In genomic region chr3:94839101-94839500, GRCm38 (mm10) we compare ENCODE assay signal across 9 mouse cellular contexts. TPM values are rescaled to one million over a fixed set of nuclear protein-coding genes. Genes with fewer than 3 reads are reported as not detected.
A peak's percentile ranks its signal among the peaks of the same experiment; 100 is the strongest.
DNase-seq lines count a peak whose midpoint lies in the region; ATAC-seq lines count a peak whose summit lies in the region.
"Had no signal": no experiment of that assay in that cellular context is flagged by ENCODE, and none has a peak within 500 bp of the region (broad histone marks: within the 10 kb centered on the region; RNA-seq: fewer than 3 reads in every experiment).

No protein-coding gene starts in this region.

- no peak overlapping the region; the same call in 1 of the 2 replicates for H3K9ac ChIP-seq in heart, embryonic 16.5 days (ENCODE audit: low read length)
- peak overlapping the region; percentile 84; the same call in 1 of the 2 replicates for H3K9ac ChIP-seq in liver, embryonic 15.5 days

- H3K9me3 ChIP-seq in heart, embryonic 16.5 days (replicated peaks; ENCODE audit: control insufficient read depth, low read length), result no peaks in the 10 kb centered on the region
- H3K9me3 ChIP-seq in liver, embryonic 15.5 days (replicated peaks), result no peaks in the 10 kb centered on the region

- peak overlapping the region; percentile 80 for H3K4me3 ChIP-seq in heart, embryonic 16.5 days (ENCODE audit: low read length)
- H3K4me3 ChIP-seq in liver, embryonic 15.5 days (replicated peaks), result peak overlapping the region; percentile 89

- 61% methylated on average over 5 of the region's 5 CpGs for WGBS in heart, embryonic 16.5 days
- 42% methylated on average over 5 of the region's 5 CpGs for WGBS in liver, embryonic 15.5 days (ENCODE audit: insufficient replicate concordance)

- peaks cover 17% of the 10 kb centered on the region for H3K4me1 ChIP-seq in heart, embryonic 16.5 days (ENCODE audit: control insufficient read depth, insufficient read depth, low read length)
- peaks cover 24% of the 10 kb centered on the region for H3K4me1 ChIP-seq in liver, embryonic 15.5 days (replicated peaks)

- H3K27ac ChIP-seq in heart, embryonic 16.5 days (ENCODE audit: low read length), result peak overlapping the region; percentile 95; the same call in 1 of the 2 replicates
- no peak overlapping the region for H3K27ac ChIP-seq in liver, embryonic 15.5 days (replicated peaks)

- no peaks in the 10 kb centered on the region for H3K36me3 ChIP-seq in heart, embryonic 16.5 days (ENCODE audit: control insufficient read depth, insufficient read depth)
- H3K36me3 ChIP-seq in liver, embryonic 15.5 days (replicated peaks), result no peaks in the 10 kb centered on the region

- no peak for ATAC-seq in heart, embryonic 16.5 days (replicated peaks; ENCODE audit: extremely low read depth, insufficient read depth, low FRiP score)
- no peak for ATAC-seq in liver, embryonic 15.5 days (ENCODE audit: insufficient read depth)
- no peak for ATAC-seq in inflammation-experienced regulatory T-cells, adult 6 months

- intact Hi-C loops in gastrocnemius, postnatal 14 days (cut with DNase I; ENCODE audit: low total_unique reads), result no loop called here

- no peaks in the 10 kb centered on the region for H3K27me3 ChIP-seq in heart, embryonic 16.5 days (ENCODE audit: control insufficient read depth, insufficient read depth, low read length)
- H3K27me3 ChIP-seq in liver, embryonic 15.5 days, result no peaks in the 10 kb centered on the region; the same call in 1 of the 2 replicates

- DNase-seq in cerebellum, adult 9-10 months, result peak; percentile 48
- no peak for DNase-seq in cerebellum, adult 18-20 months
- peak; percentile 22 for DNase-seq in A20 (ENCODE audit: low read depth, low spot score)
- no peak for DNase-seq in gastrocnemius, postnatal 14 days
- DNase-seq in Muller cell, postnatal 12 days (ENCODE audit: inconsistent ontology term), result no peak
- DNase-seq: adrenal gland, adult 8-10 months had no signal

- peak overlapping the region; percentile 91 for H3K4me2 ChIP-seq in heart, embryonic 16.5 days (ENCODE audit: low read depth, low read length)
- H3K4me2 ChIP-seq in liver, embryonic 15.5 days, result peak overlapping the region; percentile 85

RNA-seq across cellular contexts. Expression of gene Pogz, which starts 1.7 kb away (rescaled TPM):
- 8.9 and 9.5 TPM in 2 replicates for polyA plus RNA-seq in heart, embryonic 16.5 days (2015; fragmentation: Nextera tagmentation; extraction: Ambion mirVana)
- polyA plus RNA-seq in liver, embryonic 15.5 days (2015; fragmentation: Nextera tagmentation; extraction: Ambion mirVana), result 2.9 and 3.3 TPM in 2 replicates
- 10 to 100 TPM in 2 of 3 experiments, 1 to 10 TPM in 1; 9.4 to 20.5 (median 15.2) TPM for polyA plus RNA-seq in inflammation-experienced regulatory T-cells, adult 6 months (2017; shearing (Covaris generic))
- total RNA-seq in gastrocnemius, postnatal 14 days (2021), result 10 to 100 TPM; 13.9 to 18.1 TPM

RNA-seq across cellular contexts. Expression of gene Psmb4, which starts 47.7 kb away (rescaled TPM):
- 279 and 299 TPM in 2 replicates for polyA plus RNA-seq in heart, embryonic 16.5 days (2015; fragmentation: Nextera tagmentation; extraction: Ambion mirVana)
- 166 and 172 TPM in 2 replicates for polyA plus RNA-seq in liver, embryonic 15.5 days (2015; fragmentation: Nextera tagmentation; extraction: Ambion mirVana)
- polyA plus RNA-seq in inflammation-experienced regulatory T-cells, adult 6 months (2017; shearing (Covaris generic)), result 100 to 1,000 TPM; 120 to 202 (median 164) TPM
- 100 to 1,000 TPM; 202 to 211 TPM for total RNA-seq in gastrocnemius, postnatal 14 days (2021)

RNA-seq across cellular contexts. Expression of gene Cgn, which starts 52.8 kb away (rescaled TPM):
- polyA plus RNA-seq in heart, embryonic 16.5 days (2015; fragmentation: Nextera tagmentation; extraction: Ambion mirVana), result 2.7 and 4.4 TPM in 2 replicates
- polyA plus RNA-seq in liver, embryonic 15.5 days (2015; fragmentation: Nextera tagmentation; extraction: Ambion mirVana), result 11.2 and 14.1 TPM in 2 replicates
- under 1 TPM in 1 of 3 experiments, not detected in 2; 0.11 TPM for polyA plus RNA-seq in inflammation-experienced regulatory T-cells, adult 6 months (2017; shearing (Covaris generic))
- under 1 TPM; 0.11 to 0.16 TPM for total RNA-seq in gastrocnemius, postnatal 14 days (2021)

Comparison
In these comparisons a context has a peak if more than half of its experiments do, and no peak if none do; other contexts are left out.
1. DNase-seq: peak in cerebellum, adult 9-10 months (single experiment) and A20 (single experiment); none in cerebellum, adult 18-20 months (0 of 2), gastrocnemius, postnatal 14 days (single experiment) and Muller cell, postnatal 12 days (single experiment).